Mouse (Mus musculus) cerebellum, adult 2 months (tissue): ENCODE measurements around the gene Gpr3.

ENCODE experiments used
- CTCF ChIP-seq: fragments of 200-500 bp; IDR thresholded peaks from 2 replicates; pipeline ENCODE4 v1.5.1; 2011; ENCODE audit warnings: low read depth, mild to moderate bottlenecking, control low read depth, low read length, moderate library complexity, borderline replicate concordance; ENCODE audit not compliant: insufficient read depth
- POLR2A ChIP-seq: fragments of 200-500 bp; IDR thresholded peaks from 2 replicates; pipeline ENCODE4 v1.6.1; 2011; ENCODE audit warnings: low read length, control low read depth, borderline replicate concordance; ENCODE audit not compliant: insufficient read depth

GRCm38 (mm10) chr4:133179258-133179657 lies 33.1 kb downstream of the Gpr3 start:
- TF ChIP-seq CTCF, result no peak
- no peak for TF ChIP-seq POLR2A
